Mouse (Mus musculus) lung, postnatal 36 days (tissue): ENCODE data around the gene Gm45140.
A peak's percentile ranks its signal among the peaks of the same experiment; 100 is the strongest.

Experiments
- DNase-seq: peaks from one replicate; pipeline ENCODE4 v3.0.0; 2022; ENCODE audit warnings: mixed read lengths

Gene Gm45140

GRCm38 (mm10) chr6:87842254-87842653 is 6.7 kb upstream of the Gm45140 start:
- peak; percentile 26 for DNase-seq

GRCm38 (mm10) chr6:87841635-87842034 is 6.0 kb upstream of the Gm45140 start:
- DNase-seq: no peak

GRCm38 (mm10) chr6:87839797-87840341 is 4.3 kb upstream of the Gm45140 start:
- DNase-seq: no peak

- peak; percentile 97 for DNase-seq
Observed at GRCm38 (mm10) chr6:87838551-87839197, 3.1 kb upstream of the Gm45140 start, which contains the start of gene Isy1. Isy1 (minus strand) TSS chr6:87838798.

GRCm38 (mm10) chr6:87820366-87820765 is 15.2 kb downstream of the Gm45140 start:
- DNase-seq: no peak

GRCm38 (mm10) chr6:87814486-87814885 is 21.1 kb downstream of the Gm45140 start:
- DNase-seq: no peak

- no peak for DNase-seq
Observed at GRCm38 (mm10) chr6:87812656-87813055, 22.9 kb downstream of the Gm45140 start.

GRCm38 (mm10) chr6:87811675-87812338 is 23.8 kb downstream of the Gm45140 start, which contains the start of gene Rab43:
Rab43 (minus strand) TSS chr6:87812164.
- peak; percentile 96 for DNase-seq

GRCm38 (mm10) chr6:87810713-87811669 is 24.6 kb downstream of the Gm45140 start:
- peak; percentile 84 for DNase-seq

- DNase-seq: no peak
Observed at GRCm38 (mm10) chr6:87810311-87810710, 25.3 kb downstream of the Gm45140 start.

- DNase-seq: peak; percentile 29
Observed at GRCm38 (mm10) chr6:87809651-87810161, 25.9 kb downstream of the Gm45140 start.

GRCm38 (mm10) chr6:87809144-87809543 is 26.5 kb downstream of the Gm45140 start:
- no peak for DNase-seq

- DNase-seq: no peak
Observed at GRCm38 (mm10) chr6:87808521-87808920, 27.1 kb downstream of the Gm45140 start.

- no peak for DNase-seq
Observed at GRCm38 (mm10) chr6:87807735-87808440, 27.7 kb downstream of the Gm45140 start.

- no peak for DNase-seq
Observed at GRCm38 (mm10) chr6:87806857-87807256, 28.7 kb downstream of the Gm45140 start.

GRCm38 (mm10) chr6:87806028-87806427 is 29.6 kb downstream of the Gm45140 start:
- peak; percentile 46 for DNase-seq

GRCm38 (mm10) chr6:87805448-87805847 is 30.1 kb downstream of the Gm45140 start:
- DNase-seq: no peak

- DNase-seq: no peak
Observed at GRCm38 (mm10) chr6:87804886-87805285, 30.7 kb downstream of the Gm45140 start.

GRCm38 (mm10) chr6:87804036-87804435 is 31.6 kb downstream of the Gm45140 start:
- DNase-seq: no peak

- peak; percentile 32 for DNase-seq
Observed at GRCm38 (mm10) chr6:87802462-87802861, 33.1 kb downstream of the Gm45140 start.

- DNase-seq: no peak
Observed at GRCm38 (mm10) chr6:87799576-87799975, 36.0 kb downstream of the Gm45140 start.

- no peak for DNase-seq
Observed at GRCm38 (mm10) chr6:87797321-87797720, 38.3 kb downstream of the Gm45140 start.
